Mouse (Mus musculus) limb, embryonic 14.5 days (tissue): Measurements from ENCODE around the gene Gse1. TPM values are rescaled to one million over a fixed set of nuclear protein-coding genes. Genes with fewer than 3 reads are reported as not detected.

Experiments
- ATAC-seq: fragments of 200-750 bp; cut with Nextera tagmentation; 2 replicates; pipeline ENCODE4 v1.8.0; 2017; ENCODE audit warnings: low read depth, moderate number of reproducible peaks, moderate TSS enrichment; ENCODE audit not compliant: low FRiP score
- DNase-seq: peaks from one replicate; pipeline ENCODE4 v3.0.0-alpha.2; 2015; ENCODE audit warnings: low spot score
- H3K27ac ChIP-seq: fragments of 300-500 bp; sonication (generic); replicated peaks from 2 replicates; pipeline ENCODE4 v1.5.1; 2014; ENCODE audit warnings: low read depth, mild to moderate bottlenecking, low read length, moderate library complexity, mixed read lengths
- H3K27me3 ChIP-seq: fragments of 300-500 bp; sonication (generic); 2 replicates; pipeline ENCODE4 v1.6.1; 2014; ENCODE audit warnings: low read length, mixed read lengths; ENCODE audit not compliant: control insufficient read depth, insufficient read depth
- H3K36me3 ChIP-seq: fragments of 300-500 bp; sonication (generic); 2 replicates; pipeline ENCODE4 v1.6.1; 2014; ENCODE audit warnings: mild to moderate bottlenecking, low read length, moderate library complexity, mixed read lengths; ENCODE audit not compliant: control insufficient read depth, insufficient read depth
- H3K4me1 ChIP-seq: fragments of 300-500 bp; sonication (generic); 2 replicates; pipeline ENCODE4 v1.6.1; 2014; ENCODE audit warnings: antibody characterized with exemption, low read length, mixed read lengths; ENCODE audit not compliant: control insufficient read depth, insufficient read depth
- H3K4me2 ChIP-seq: fragments of 300-500 bp; sonication (generic); replicated peaks from 2 replicates; pipeline ENCODE4 v1.6.1; 2014; ENCODE audit warnings: low read depth, mild to moderate bottlenecking, low read length, moderate library complexity; ENCODE audit not compliant: severe bottlenecking
- H3K4me3 ChIP-seq: fragments of 300-500 bp; sonication (generic); replicated peaks from 2 replicates; pipeline ENCODE4 v1.5.1; 2014; ENCODE audit warnings: low read length
- H3K9ac ChIP-seq: fragments of 300-500 bp; sonication (generic); 2 replicates; pipeline ENCODE4 v1.6.1; 2014; ENCODE audit warnings: mild to moderate bottlenecking, low read depth, low read length, moderate library complexity; ENCODE audit not compliant: severe bottlenecking
- H3K9me3 ChIP-seq: fragments of 300-500 bp; sonication (generic); 2 replicates; pipeline ENCODE4 v1.6.1; 2016; ENCODE audit warnings: low read length; ENCODE audit not compliant: control insufficient read depth
- POLR2A ChIP-seq: fragments of 200-500 bp; IDR thresholded peaks from 2 replicates; pipeline ENCODE4 v1.8.0; 2012; ENCODE audit warnings: inconsistent platforms, mild to moderate bottlenecking, moderate library complexity, borderline replicate concordance; ENCODE audit not compliant: insufficient read depth, insufficient read length; ENCODE audit errors: extremely low read depth
- WGBS: fragments of 180-500 bp; shearing (Covaris S2); extraction: QIAGEN DNeasy Blood & Tissue Kit; methylation state at CpG from one replicate; pipeline ENCODE4 v1.1.7; 2014; 5-methylcytosine and 5-hydroxymethylcytosine counted together
- polyA plus RNA-seq, 2 experiments: library from polyadenylated mRNA; depleted of rRNA in 1 of 2; stranded (reverse) in 1 of 2; unstranded in 1 of 2; fragments of >200 nt; fragmentation: Nextera tagmentation in 1 of 2; extraction: Ambion mirVana in 1 of 2; gene quantifications; 2 replicates each; pipeline versions ENCODE4 v1.2.1 to v1.2.3; 2012 to 2014

Gse1 gene
- polyA plus RNA-seq, 2 experiments: 10.3 to 32.6 TPM

- no peak for ATAC-seq
- peaks cover 85% of the 10 kb centered on the region for H3K4me1 ChIP-seq
- H3K4me2 ChIP-seq: no peak overlapping the region
- peak; percentile 52 for DNase-seq
- H3K4me3 ChIP-seq: no peak overlapping the region
- H3K36me3 ChIP-seq: no peaks in the 10 kb centered on the region
- TF ChIP-seq POLR2A: no peak
- peak overlapping the region; percentile 39 for H3K27ac ChIP-seq
- H3K9me3 ChIP-seq: no peaks in the 10 kb centered on the region
- H3K9ac ChIP-seq: no peak overlapping the region
- WGBS: 44% methylated on average over 19 of the region's 19 CpGs
- H3K27me3 ChIP-seq: no peaks in the 10 kb centered on the region
These were observed 40.3 kb downstream of the Gse1 start for GRCm38 (mm10) chr8:120268541-120268980.

GRCm38 (mm10) chr8:120270449-120270848 is 42.2 kb downstream of the Gse1 start:
- Histone ChIP-seq H3K27ac (no peak overlapping the region), H3K4me2 (no peak overlapping the region), H3K4me3 (no peak overlapping the region), H3K4me1 (peaks cover 86% of the 10 kb centered on the region), H3K36me3 (no peaks in the 10 kb centered on the region), H3K9me3 (no peaks in the 10 kb centered on the region), H3K9ac (no peak overlapping the region), H3K27me3 (no peaks in the 10 kb centered on the region)
- 63% methylated on average over 13 of the region's 13 CpGs for WGBS
- no peak for ATAC-seq
- DNase-seq: no peak
- no peak for TF ChIP-seq POLR2A

GRCm38 (mm10) chr8:120273430-120273829 is 45.2 kb downstream of the Gse1 start:
- H3K4me2 ChIP-seq: no peak overlapping the region
- no peak overlapping the region for H3K4me3 ChIP-seq
- H3K36me3 ChIP-seq: no peaks in the 10 kb centered on the region
- H3K27me3 ChIP-seq: no peaks in the 10 kb centered on the region
- H3K4me1 ChIP-seq: peaks cover 86% of the 10 kb centered on the region
- WGBS: 77% methylated on average over 4 of the region's 4 CpGs
- DNase-seq (no peak), ATAC-seq (no peak)
- H3K9ac ChIP-seq: no peak overlapping the region
- no peaks in the 10 kb centered on the region for H3K9me3 ChIP-seq
- H3K27ac ChIP-seq: no peak overlapping the region
- no peak for TF ChIP-seq POLR2A

GRCm38 (mm10) chr8:120276051-120276890 is 48.0 kb downstream of the Gse1 start:
- H3K36me3 ChIP-seq: no peaks in the 10 kb centered on the region
- peak overlapping the region; percentile 91 for H3K27ac ChIP-seq
- peaks cover 70% of the 10 kb centered on the region for H3K4me1 ChIP-seq
- no peak for TF ChIP-seq POLR2A
- peak overlapping the region; percentile 62 for H3K4me2 ChIP-seq
- H3K9me3 ChIP-seq: no peaks in the 10 kb centered on the region
- ATAC-seq (peak; percentile 86), DNase-seq (peak; percentile 95)
- WGBS: 1% methylated on average over 37 of the region's 49 CpGs
- no peaks in the 10 kb centered on the region for H3K27me3 ChIP-seq
- peak overlapping the region; percentile 33 for H3K4me3 ChIP-seq
- H3K9ac ChIP-seq: 0 out of 2 replicates have a peak overlapping the region, but pooled peaks have one; percentile 8

- DNase-seq (peak; percentile 40), ATAC-seq (peak; percentile 11; the same call in 1 of the 2 replicates)
- no peaks in the 10 kb centered on the region for H3K9me3 ChIP-seq
- no peaks in the 10 kb centered on the region for H3K27me3 ChIP-seq
- peaks cover 71% of the 10 kb centered on the region for H3K4me1 ChIP-seq
- WGBS: 4% methylated on average over 16 of the region's 16 CpGs
- no peaks in the 10 kb centered on the region for H3K36me3 ChIP-seq
- peak overlapping the region; percentile 91 for H3K27ac ChIP-seq
- H3K4me3 ChIP-seq: peak overlapping the region; percentile 33
- H3K4me2 ChIP-seq: peak overlapping the region; percentile 62
- 0 out of 2 replicates have a peak overlapping the region, but pooled peaks have one; percentile 8 for H3K9ac ChIP-seq
- no peak for TF ChIP-seq POLR2A
These were observed 48.7 kb downstream of the Gse1 start for GRCm38 (mm10) chr8:120276891-120277426.
